Mouse (Mus musculus) kidney, embryonic 16.5 days (tissue): ENCODE measurements around the gene Stox2. TPM values are rescaled to one million over a fixed set of nuclear protein-coding genes. Genes with fewer than 3 reads are reported as not detected.

Experiments used
- ATAC-seq: fragments of 200-750 bp; cut with Nextera tagmentation; 2 replicates; pipeline ENCODE4 v1.8.0; 2017; ENCODE audit warnings: moderate TSS enrichment; ENCODE audit not compliant: low FRiP score, low TSS enrichment
- H3K27ac ChIP-seq: fragments of 300-500 bp; sonication (generic); 2 replicates; pipeline ENCODE4 v1.5.1; 2014; ENCODE audit warnings: low read length
- H3K27me3 ChIP-seq: fragments of 300-500 bp; sonication (generic); 2 replicates; pipeline ENCODE4 v1.6.1; 2014; ENCODE audit warnings: low read length, control low read depth, mixed read lengths; ENCODE audit not compliant: insufficient read depth
- H3K36me3 ChIP-seq: fragments of 300-500 bp; sonication (generic); 2 replicates; pipeline ENCODE4 v1.6.1; 2014; ENCODE audit warnings: low read length, control low read depth, mixed read lengths; ENCODE audit not compliant: insufficient read depth
- H3K4me1 ChIP-seq: fragments of 300-500 bp; sonication (generic); 2 replicates; pipeline ENCODE4 v1.6.1; 2014; ENCODE audit warnings: low read length, control low read depth, mixed read lengths; ENCODE audit not compliant: insufficient read depth
- H3K4me2 ChIP-seq: fragments of 300-500 bp; sonication (generic); replicated peaks from 2 replicates; pipeline ENCODE4 v1.6.1; 2014; ENCODE audit warnings: low read depth, low read length
- H3K4me3 ChIP-seq: fragments of 300-500 bp; sonication (generic); 2 replicates; pipeline ENCODE4 v1.5.1; 2014; ENCODE audit warnings: mild to moderate bottlenecking, low read length
- H3K9ac ChIP-seq: fragments of 300-500 bp; sonication (generic); replicated peaks from 2 replicates; pipeline ENCODE4 v1.6.1; 2014; ENCODE audit warnings: low read length
- H3K9me3 ChIP-seq: fragments of 300-500 bp; sonication (generic); 2 replicates; pipeline ENCODE4 v1.6.1; 2016; ENCODE audit warnings: low read length, control low read depth
- WGBS: fragments of 180-500 bp; shearing (Covaris S2); extraction: QIAGEN DNeasy Blood & Tissue Kit; methylation state at CpG from one replicate; pipeline ENCODE4 v1.1.7; 2014; 5-methylcytosine and 5-hydroxymethylcytosine counted together
- polyA plus RNA-seq: library from polyadenylated mRNA; unstranded; fragments of >200 nt; fragmentation: Nextera tagmentation; extraction: Ambion mirVana; gene quantifications from 2 replicates; pipeline ENCODE4 v1.2.1, GENCODE M21; 2015

The Stox2 gene
- polyA plus RNA-seq, 1 experiment from 2014 or later = 9.4 TPM

DNA sequence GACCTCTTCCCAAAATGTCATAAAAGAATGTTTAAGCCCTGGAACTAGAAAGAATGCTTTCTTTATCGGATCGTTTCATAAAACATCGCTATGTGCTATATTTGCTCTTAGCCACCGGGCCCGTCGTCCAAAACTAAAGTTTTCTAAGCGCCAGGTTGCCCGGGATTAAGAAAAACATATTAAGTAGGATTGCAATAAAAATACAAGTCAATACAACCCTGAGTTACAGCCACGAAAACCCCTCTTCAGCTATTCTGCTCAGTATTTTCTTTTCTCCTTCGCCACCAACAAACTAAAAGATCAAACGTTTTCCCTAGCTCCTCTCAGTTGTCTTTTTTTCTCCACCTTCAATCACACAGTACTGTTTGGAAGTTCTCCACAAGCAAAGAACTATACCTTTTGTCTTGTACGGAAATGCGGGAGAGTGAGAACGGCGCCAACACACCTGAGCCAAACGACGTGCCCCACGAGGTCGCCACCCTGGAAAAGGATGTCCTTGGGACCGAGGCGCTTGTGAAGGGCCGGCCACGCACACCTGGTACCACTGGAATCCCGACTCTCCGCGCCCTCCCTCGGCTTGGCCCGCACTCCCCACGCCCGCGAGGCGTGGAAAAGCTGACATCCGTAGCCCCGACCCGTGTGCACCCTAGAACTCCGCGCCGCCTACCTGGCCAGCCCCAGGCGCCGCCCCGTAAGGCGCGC is 34.0 kb downstream of the Stox2 start:
- peak overlapping the region; percentile 77 for H3K9ac ChIP-seq
- WGBS = under 1% methylated on average over 43 of the region's 43 CpGs
- peaks cover 10% of the 10 kb centered on the region; the same call in 1 of the 2 replicates for H3K4me1 ChIP-seq
- peak overlapping the region; percentile 94 for H3K27ac ChIP-seq
- ATAC-seq = peak; percentile 47; the same call in 1 of the 2 replicates
- H3K9me3 ChIP-seq = no peaks in the 10 kb centered on the region
- H3K27me3 ChIP-seq = peaks cover 35% of the 10 kb centered on the region
- H3K4me3 ChIP-seq = peak overlapping the region; percentile 87
- peak overlapping the region; percentile 88 for H3K4me2 ChIP-seq
- no peaks in the 10 kb centered on the region for H3K36me3 ChIP-seq

- Histone ChIP-seq H3K9me3 (no peaks in the 10 kb centered on the region), H3K36me3 (no peaks in the 10 kb centered on the region), H3K9ac (no peak overlapping the region; the same call in 1 of the 2 replicates), H3K27ac (no peak overlapping the region), H3K27me3 (peaks cover 34% of the 10 kb centered on the region), H3K4me2 (peak overlapping the region; percentile 88), H3K4me3 (peak overlapping the region; percentile 87), H3K4me1 (peaks cover 10% of the 10 kb centered on the region; the same call in 1 of the 2 replicates)
- 7% methylated on average over 12 of the region's 12 CpGs for WGBS
- no peak for ATAC-seq
Measured at GRCm38 (mm10) chr8:47411321-47411720, 34.8 kb downstream of the Stox2 start.

- H3K4me1 ChIP-seq = peaks cover 21% of the 10 kb centered on the region; the same call in 1 of the 2 replicates
- H3K9ac ChIP-seq = peak overlapping the region; percentile 53
- no peak overlapping the region for H3K27ac ChIP-seq
- peaks cover 24% of the 10 kb centered on the region for H3K27me3 ChIP-seq
- peak overlapping the region; percentile 88 for H3K4me2 ChIP-seq
- H3K9me3 ChIP-seq = no peaks in the 10 kb centered on the region
- no peak for ATAC-seq
- no peaks in the 10 kb centered on the region for H3K36me3 ChIP-seq
- peak overlapping the region; percentile 14 for H3K4me3 ChIP-seq
- 14% methylated on average over 8 of the region's 8 CpGs for WGBS
Measured at GRCm38 (mm10) chr8:47409061-47409460, 37.1 kb downstream of the Stox2 start.

- H3K4me1 ChIP-seq = peaks cover 21% of the 10 kb centered on the region; the same call in 1 of the 2 replicates
- 73% methylated on average over 1 of the region's 2 CpGs for WGBS
- no peak overlapping the region for H3K9ac ChIP-seq
- ATAC-seq = peak; percentile 66; the same call in 1 of the 2 replicates
- no peaks in the 10 kb centered on the region for H3K9me3 ChIP-seq
- no peak overlapping the region for H3K4me3 ChIP-seq
- H3K4me2 ChIP-seq = no peak overlapping the region
- peak overlapping the region; percentile 53; the same call in 1 of the 2 replicates for H3K27ac ChIP-seq
- H3K36me3 ChIP-seq = no peaks in the 10 kb centered on the region
- peaks cover 7% of the 10 kb centered on the region for H3K27me3 ChIP-seq
Measured at GRCm38 (mm10) chr8:47404852-47405251, 41.3 kb downstream of the Stox2 start.

- 62% methylated on average over 7 of the region's 7 CpGs for whole genome bisulfite sequencing
- Histone ChIP-seq H3K27me3 (no peaks in the 10 kb centered on the region), H3K9me3 (no peaks in the 10 kb centered on the region), H3K36me3 (no peaks in the 10 kb centered on the region), H3K4me2 (no peak overlapping the region), H3K4me1 (peaks cover 8% of the 10 kb centered on the region), H3K4me3 (no peak overlapping the region), H3K27ac (no peak overlapping the region; the same call in 1 of the 2 replicates), H3K9ac (no peak overlapping the region)
- ATAC-seq = peak; percentile 18; the same call in 1 of the 2 replicates
Measured at GRCm38 (mm10) chr8:47392927-47393326, 53.2 kb downstream of the Stox2 start.

DNA sequence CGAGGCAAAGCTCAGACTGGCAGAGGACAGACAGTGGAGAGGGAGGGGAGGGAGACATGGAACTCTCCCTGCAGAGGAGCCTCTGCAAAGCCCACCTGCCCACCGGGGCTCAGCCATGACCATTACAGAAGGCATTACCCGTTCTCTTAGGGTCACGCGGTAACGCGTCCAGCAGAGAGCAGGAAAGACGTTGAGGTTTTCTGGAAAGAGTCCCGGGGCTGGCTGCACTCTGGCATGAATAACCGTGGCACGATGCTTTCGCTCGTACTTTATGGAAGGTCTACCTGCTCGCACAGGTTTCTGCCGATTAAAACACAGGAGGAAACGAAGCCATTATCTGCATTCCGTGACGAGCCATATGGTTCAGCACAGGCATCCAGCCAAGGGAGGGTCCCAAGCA is 53.9 kb downstream of the Stox2 start:
- peak; percentile 57; the same call in 1 of the 2 replicates for ATAC-seq
- H3K36me3 ChIP-seq = no peaks in the 10 kb centered on the region
- H3K4me3 ChIP-seq = no peak overlapping the region
- H3K9me3 ChIP-seq = no peaks in the 10 kb centered on the region
- H3K9ac ChIP-seq = no peak overlapping the region
- no peak overlapping the region for H3K4me2 ChIP-seq
- no peaks in the 10 kb centered on the region for H3K27me3 ChIP-seq
- 71% methylated on average over 18 of the region's 18 CpGs for WGBS
- H3K27ac ChIP-seq = peak overlapping the region; percentile 60; the same call in 1 of the 2 replicates
- peaks cover 10% of the 10 kb centered on the region for H3K4me1 ChIP-seq

DNA sequence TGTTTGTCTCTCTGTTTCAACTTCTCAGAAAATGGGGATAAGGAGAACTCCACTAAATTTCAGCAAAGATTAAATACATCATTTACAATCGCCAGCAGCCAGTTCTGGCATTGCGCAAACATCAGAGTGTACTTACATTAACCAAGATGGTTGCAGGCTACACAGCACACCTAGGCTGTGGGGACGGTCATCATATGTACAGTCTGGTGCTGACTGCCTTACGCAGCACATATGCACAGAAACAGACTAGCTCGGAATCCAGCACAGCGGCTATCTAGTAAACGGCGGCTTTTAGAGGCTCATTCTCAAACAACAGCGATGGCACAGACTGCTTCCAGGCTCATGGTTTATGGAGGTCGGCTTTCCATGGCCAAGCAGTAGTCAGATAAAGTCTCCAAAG is 54.3 kb downstream of the Stox2 start:
- peak overlapping the region; percentile 60; the same call in 1 of the 2 replicates for H3K27ac ChIP-seq
- no peak overlapping the region for H3K4me2 ChIP-seq
- no peak overlapping the region for H3K4me3 ChIP-seq
- WGBS = 87% methylated on average over 10 of the region's 10 CpGs
- H3K27me3 ChIP-seq = no peaks in the 10 kb centered on the region
- H3K36me3 ChIP-seq = no peaks in the 10 kb centered on the region
- H3K4me1 ChIP-seq = peaks cover 10% of the 10 kb centered on the region
- no peaks in the 10 kb centered on the region for H3K9me3 ChIP-seq
- ATAC-seq = no peak
- no peak overlapping the region for H3K9ac ChIP-seq

DNA sequence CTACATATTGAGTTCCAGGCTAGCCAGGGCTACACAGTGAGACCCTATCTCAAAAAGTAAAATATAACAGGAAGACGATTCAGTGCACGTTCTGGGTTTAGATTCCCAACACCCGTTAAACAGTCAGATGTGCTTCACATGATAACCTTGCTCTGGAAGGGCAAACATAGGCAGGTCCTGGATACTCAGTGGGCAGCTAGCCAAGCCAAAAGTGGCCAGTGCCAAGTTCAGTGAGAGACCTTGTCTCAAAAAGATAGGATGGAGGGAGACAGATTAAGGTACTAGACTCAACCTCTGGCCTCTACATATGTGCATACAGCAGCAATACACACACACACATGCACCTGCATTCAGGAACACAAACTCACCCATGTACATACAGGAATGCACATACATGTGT is 56.7 kb downstream of the Stox2 start:
- Histone ChIP-seq H3K27ac (no peak overlapping the region), H3K9me3 (no peaks in the 10 kb centered on the region), H3K4me2 (no peak overlapping the region), H3K36me3 (no peaks in the 10 kb centered on the region), H3K27me3 (no peaks in the 10 kb centered on the region), H3K4me3 (no peak overlapping the region), H3K9ac (no peak overlapping the region), H3K4me1 (peaks cover 10% of the 10 kb centered on the region)
- no peak for ATAC-seq
- 70% methylated on average over 3 of the region's 3 CpGs for WGBS

DNA sequence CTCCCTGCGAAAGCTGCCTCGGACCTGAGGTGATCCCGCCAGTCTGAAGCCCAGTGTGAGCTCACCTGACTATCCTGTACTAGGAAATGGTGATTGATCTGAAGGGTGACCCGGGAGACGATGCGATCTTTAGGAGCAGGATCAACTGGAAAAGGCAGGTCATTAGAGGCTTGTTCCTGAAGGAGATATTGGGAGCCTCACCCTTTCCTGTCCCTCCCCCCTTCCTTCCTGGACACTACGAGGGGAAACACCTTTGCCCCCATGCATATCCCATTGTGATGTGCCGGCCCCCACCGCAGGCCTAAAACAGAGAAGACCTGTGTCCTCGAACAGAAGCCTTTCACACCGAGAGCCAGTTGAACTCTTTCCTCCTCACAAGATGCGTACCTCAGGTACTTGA is 58.0 kb downstream of the Stox2 start:
- no peaks in the 10 kb centered on the region for H3K36me3 ChIP-seq
- H3K4me2 ChIP-seq = peak overlapping the region; percentile 6; the same call in 1 of the 2 replicates
- H3K9ac ChIP-seq = no peak overlapping the region
- 69% methylated on average over 12 of the region's 12 CpGs for whole genome bisulfite sequencing
- no peak overlapping the region for H3K27ac ChIP-seq
- no peak for ATAC-seq
- no peak overlapping the region for H3K4me3 ChIP-seq
- H3K9me3 ChIP-seq = no peaks in the 10 kb centered on the region
- no peaks in the 10 kb centered on the region for H3K27me3 ChIP-seq
- peaks cover 10% of the 10 kb centered on the region for H3K4me1 ChIP-seq

DNA sequence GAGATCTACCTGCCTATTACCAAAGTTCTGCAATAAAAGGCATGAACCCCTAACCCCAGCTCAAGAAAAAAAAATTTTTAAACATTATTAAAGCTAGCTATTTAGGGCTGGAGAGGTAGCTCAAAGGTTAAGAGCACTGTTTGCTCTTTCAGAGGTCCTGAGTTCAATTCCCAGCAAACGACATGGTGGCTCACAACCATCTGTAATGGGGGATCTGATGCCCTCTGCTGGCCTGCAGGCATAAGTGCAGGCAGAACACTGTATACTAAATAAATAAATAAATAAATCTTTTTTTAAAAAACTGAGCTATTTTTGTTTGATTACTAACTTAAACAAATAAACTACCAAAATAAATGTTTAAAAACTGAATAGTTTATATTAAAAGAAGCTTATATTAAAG is 60.4 kb downstream of the Stox2 start:
- no peak overlapping the region for H3K4me2 ChIP-seq
- ATAC-seq = no peak
- 74% methylated on average over 1 of the region's 1 CpGs for WGBS

More for the DNA sequence above, 60.4 kb downstream of the Stox2 start:
- H3K4me3 ChIP-seq = no peak overlapping the region
- no peaks in the 10 kb centered on the region for H3K27me3 ChIP-seq
- H3K9ac ChIP-seq = no peak overlapping the region
- no peaks in the 10 kb centered on the region for H3K36me3 ChIP-seq
- no peak overlapping the region for H3K27ac ChIP-seq
- no peaks in the 10 kb centered on the region for H3K9me3 ChIP-seq
- peaks cover 14% of the 10 kb centered on the region for H3K4me1 ChIP-seq
